Mouse (Mus musculus) lung, adult 2 months (tissue): ENCODE measurements around the gene Gja8.

ENCODE experiments used
- CTCF ChIP-seq: fragments of 200-500 bp; IDR thresholded peaks from 2 replicates; pipeline ENCODE4 v1.5.1; 2011; ENCODE audit warnings: mild to moderate bottlenecking, low read length, control low read depth; ENCODE audit not compliant: insufficient read depth
- POLR2A ChIP-seq: fragments of 200-500 bp; IDR thresholded peaks from 2 replicates; pipeline ENCODE4 v1.6.1; 2011; ENCODE audit warnings: low read depth, mild to moderate bottlenecking, control low read depth, low read length, borderline replicate concordance; ENCODE audit errors: extremely low read depth

DNA sequence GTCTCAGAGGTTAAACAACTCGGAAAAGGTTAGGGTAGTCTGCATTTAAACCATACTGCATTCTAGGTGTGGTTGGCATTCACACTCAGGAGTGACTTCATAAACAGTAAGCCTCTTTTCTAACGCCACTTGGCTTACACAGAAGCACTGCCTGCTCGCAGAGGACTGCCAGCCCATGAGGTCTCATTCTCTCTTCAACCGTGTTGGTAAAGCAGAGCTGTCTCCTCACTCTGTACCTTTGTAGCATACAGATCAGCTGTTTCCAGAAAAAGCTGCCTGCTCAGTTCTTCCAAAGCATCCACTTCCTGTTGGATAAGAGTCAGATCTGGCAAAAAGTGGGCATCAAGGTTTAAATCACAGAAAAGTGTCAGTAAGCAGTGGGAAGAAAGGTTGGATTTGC, 45.4 kb downstream of the Gja8 start:
- no peak for TF ChIP-seq POLR2A
- TF ChIP-seq CTCF, result no peak
